Mouse (Mus musculus): ENCODE results near the gene Supt6. TPM values are rescaled to one million over a fixed set of nuclear protein-coding genes. Genes with fewer than 3 reads are reported as not detected.

Supt6 gene
- total and polyA plus RNA-seq, 3 experiments = 39.6 to 93.2 (median 59.8) TPM

- Histone ChIP-seq H3K9me3 (replicated peaks; ENCODE audit: insufficient read depth, low read length) (no peaks in the 10 kb centered on the region), H3K27me3 (ENCODE audit: control insufficient read depth in 1 of 2, insufficient read depth in 2 of 2, low read length in 2 of 2) (no peaks in the 10 kb centered on the region), H3K36me3 (ENCODE audit: control insufficient read depth in 1 of 2, insufficient read depth in 2 of 2, low read length in 2 of 2) (peaks cover 0 to 6% of the 10 kb centered on the region in 2 experiments; a peak in 2 of 4 replicates), H3K4me1 (ENCODE audit: control insufficient read depth in 1 of 2, insufficient read depth in 2 of 2, low read length in 2 of 2) (peaks cover 2 to 12% of the 10 kb centered on the region in 2 experiments), H3K9ac (ENCODE audit: control insufficient read depth, low read depth, low read length, poor library complexity, severe bottlenecking) (no peak overlapping the region), H3K79me2 (ENCODE audit: control insufficient read depth, insufficient read depth, low read length, poor library complexity) (peaks cover 13% of the 10 kb centered on the region), H3K4me3 (ENCODE audit: control insufficient read depth in 1 of 2, insufficient read depth in 1 of 2, low read depth in 2 of 2, low read length in 2 of 2) (no peak overlapping the region), H3K27ac (ENCODE audit: control insufficient read depth, low read depth, low read length) (no peak overlapping the region)
- no peak for DNase-seq (ENCODE audit: low read depth, low spot score)
- TF ChIP-seq POLR2A (IDR thresholded peaks at IDR 0.05; ENCODE audit: control insufficient read depth in 1 of 2, insufficient read depth in 1 of 2, low read depth in 1 of 2, low read length in 2 of 2, poor library complexity in 1 of 2) (no peak), ETS1 (IDR thresholded peaks at IDR 0.05; ENCODE audit: low read depth, low read length) (no peak), JUND (IDR thresholded peaks at IDR 0.05; ENCODE audit: low read depth, low read length) (no peak), GATA1 (IDR thresholded peaks at IDR 0.05; ENCODE audit: low read depth, low read length) (no peak), MAZ (IDR thresholded peaks at IDR 0.05; ENCODE audit: low read depth, low read length) (no peak), RCOR1 (IDR thresholded peaks at IDR 0.05; ENCODE audit: low read depth, low read length) (no peak), MYB (IDR thresholded peaks at IDR 0.05; ENCODE audit: low read depth, low read length) (no peak), NELFE (IDR thresholded peaks at IDR 0.05; ENCODE audit: low read depth, low read length) (no peak), UBTF (IDR thresholded peaks at IDR 0.05; ENCODE audit: borderline replicate concordance, insufficient read depth, low read depth, low read length) (no peak), MXI1 (IDR thresholded peaks at IDR 0.05; ENCODE audit: low read depth, low read length) (no peak), SMC3 (IDR thresholded peaks at IDR 0.05; ENCODE audit: low read depth, low read length) (no peak), USF1 (IDR thresholded peaks at IDR 0.05; ENCODE audit: low read depth, low read length) (no peak), POLR2AphosphoS5 (IDR thresholded peaks at IDR 0.05; ENCODE audit: borderline replicate concordance, low read depth, low read length) (no peak), ZC3H11A (IDR thresholded peaks at IDR 0.05; ENCODE audit: low read depth, low read length) (no peak), CHD2 (IDR thresholded peaks at IDR 0.05; ENCODE audit: low read length) (no peak), ELF1 (IDR thresholded peaks at IDR 0.05; ENCODE audit: low read depth, low read length) (no peak), SIN3A (IDR thresholded peaks at IDR 0.05; ENCODE audit: low read length) (no peak)
These were observed 84.6 kb downstream of the Supt6 start for GRCm38 (mm10) chr11:78161169-78161568.

GRCm38 (mm10) chr11:78160675-78161074 is 85.1 kb downstream of the Supt6 start:
- no peak overlapping the region for H3K9ac ChIP-seq (ENCODE audit: control insufficient read depth, low read depth, low read length, poor library complexity, severe bottlenecking)
- H3K4me1 ChIP-seq (ENCODE audit: control insufficient read depth in 1 of 2, insufficient read depth in 2 of 2, low read length in 2 of 2) = peaks cover 0 to 7% of the 10 kb centered on the region in 2 experiments; a peak in 3 of 4 replicates
- H3K27me3 ChIP-seq (ENCODE audit: control insufficient read depth in 1 of 2, insufficient read depth in 2 of 2, low read length in 2 of 2) = no peaks in the 10 kb centered on the region
- no peak for TF ChIP-seq RCOR1 (IDR thresholded peaks at IDR 0.05; ENCODE audit: low read depth, low read length)
- no peak for TF ChIP-seq MAX (IDR thresholded peaks at IDR 0.05; ENCODE audit: low read length)
- no peak for TF ChIP-seq HCFC1 (IDR thresholded peaks at IDR 0.05; ENCODE audit: low read depth, low read length)
- no peak for TF ChIP-seq CHD2 (IDR thresholded peaks at IDR 0.05; ENCODE audit: low read length)
- no peak for TF ChIP-seq TAL1 (IDR thresholded peaks at IDR 0.05; ENCODE audit: low read length)
- TF ChIP-seq MYB (IDR thresholded peaks at IDR 0.05; ENCODE audit: low read depth, low read length) = no peak
- TF ChIP-seq RAD21 (IDR thresholded peaks at IDR 0.05; ENCODE audit: low read depth, low read length) = no peak
- TF ChIP-seq USF2 (IDR thresholded peaks at IDR 0.05; ENCODE audit: borderline replicate concordance in 1 of 2, insufficient read depth in 1 of 2, low read depth in 1 of 2, low read length in 2 of 2) = no peak
- TF ChIP-seq TBP (IDR thresholded peaks at IDR 0.05; ENCODE audit: low read depth, low read length) = no peak
- no peak for TF ChIP-seq CTCF (IDR thresholded peaks at IDR 0.05 in 2 of 3, conservative IDR thresholded peaks at IDR 0.05 in 1 of 3; ENCODE audit: control insufficient read depth in 1 of 3, insufficient read depth in 1 of 3, low read depth in 2 of 3, low read length in 3 of 3, poor library complexity in 1 of 3, severe bottlenecking in 1 of 3)
- H3K9me3 ChIP-seq (replicated peaks; ENCODE audit: insufficient read depth, low read length) = no peaks in the 10 kb centered on the region
- H3K4me3 ChIP-seq (ENCODE audit: control insufficient read depth in 1 of 2, insufficient read depth in 1 of 2, low read depth in 2 of 2, low read length in 2 of 2) = no peak overlapping the region
- H3K27ac ChIP-seq (ENCODE audit: control insufficient read depth, low read depth, low read length) = no peak overlapping the region
- peaks cover 0 to 3% of the 10 kb centered on the region in 2 experiments; a peak in 1 of 4 replicates for H3K36me3 ChIP-seq (ENCODE audit: control insufficient read depth in 1 of 2, insufficient read depth in 2 of 2, low read length in 2 of 2)
- H3K79me2 ChIP-seq (ENCODE audit: control insufficient read depth, insufficient read depth, low read length, poor library complexity) = peaks cover 13% of the 10 kb centered on the region
- DNase-seq (ENCODE audit: low read depth, low spot score) = no peak
